Mouse (Mus musculus): Measurements from ENCODE around the gene Gm21988. TPM values are rescaled to one million over a fixed set of nuclear protein-coding genes. Genes with fewer than 3 reads are reported as not detected.

Gm21988 gene
- polyA plus RNA-seq, 1 experiment, result 4.8 TPM

DNA sequence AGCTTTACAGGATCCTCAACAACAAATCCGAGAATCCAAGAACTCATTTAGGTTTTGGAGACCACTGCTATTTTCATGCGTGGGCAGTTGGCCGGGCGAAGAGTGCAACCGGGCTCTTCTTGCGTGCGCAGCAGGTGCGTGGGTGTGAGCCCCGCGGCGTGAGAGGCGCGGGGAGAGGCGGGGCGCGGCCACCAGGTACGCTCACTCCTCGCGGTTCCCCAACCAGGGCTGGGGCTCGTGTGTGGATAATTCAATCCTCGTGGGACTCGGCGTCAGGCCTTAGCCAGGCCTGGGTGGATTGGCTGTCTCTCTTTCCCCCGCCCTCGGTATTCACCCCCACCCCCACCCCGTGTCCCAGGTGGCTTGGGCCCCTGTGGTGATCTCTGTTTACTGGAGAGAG lies 25.9 kb downstream of the Gm21988 start:
- TF ChIP-seq CTCF (IDR thresholded peaks at IDR 0.05; ENCODE audit: low read depth, low read length) (no peak), POLR2A (IDR thresholded peaks at IDR 0.05; ENCODE audit: borderline replicate concordance, low read depth, low read length) (no peak)
- Histone ChIP-seq H3K27ac (ENCODE audit: insufficient read depth, low read depth, low read length) (no peak overlapping the region), H3K4me1 (ENCODE audit: control insufficient read depth, insufficient read depth, low read length) (peaks cover 9% of the 10 kb centered on the region; the same call in 1 of the 2 replicates), H3K4me3 (ENCODE audit: insufficient read depth, low read length) (0 out of 2 replicates have a peak overlapping the region, but pooled peaks have one; percentile 18)

DNA sequence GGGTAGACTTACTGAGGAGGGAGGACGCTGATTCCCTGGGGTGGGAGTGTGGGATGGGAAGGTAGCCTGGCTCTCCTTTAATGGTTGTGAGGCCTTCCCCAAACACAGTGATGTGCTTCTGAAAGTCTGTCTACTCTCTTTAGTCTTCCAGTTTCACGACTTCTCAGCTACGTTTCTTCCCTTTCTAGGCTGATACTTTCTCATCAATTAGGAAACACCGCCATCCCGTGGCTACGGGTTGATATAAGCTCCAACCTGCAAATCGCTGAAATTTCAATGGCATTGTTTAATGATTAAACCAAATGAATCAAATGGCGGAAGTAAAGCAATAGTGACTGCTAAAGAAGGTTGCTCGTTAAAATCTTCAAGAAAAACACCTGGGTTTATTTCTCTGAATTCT lies 26.7 kb downstream of the Gm21988 start:
- Histone ChIP-seq H3K27ac (ENCODE audit: insufficient read depth, low read depth, low read length) (no peak overlapping the region), H3K4me3 (ENCODE audit: insufficient read depth, low read length) (no peak overlapping the region), H3K4me1 (ENCODE audit: control insufficient read depth, insufficient read depth, low read length) (peaks cover 5% of the 10 kb centered on the region; the same call in 1 of the 2 replicates)
- TF ChIP-seq POLR2A (IDR thresholded peaks at IDR 0.05; ENCODE audit: borderline replicate concordance, low read depth, low read length) (no peak), CTCF (IDR thresholded peaks at IDR 0.05; ENCODE audit: low read depth, low read length) (no peak)

DNA sequence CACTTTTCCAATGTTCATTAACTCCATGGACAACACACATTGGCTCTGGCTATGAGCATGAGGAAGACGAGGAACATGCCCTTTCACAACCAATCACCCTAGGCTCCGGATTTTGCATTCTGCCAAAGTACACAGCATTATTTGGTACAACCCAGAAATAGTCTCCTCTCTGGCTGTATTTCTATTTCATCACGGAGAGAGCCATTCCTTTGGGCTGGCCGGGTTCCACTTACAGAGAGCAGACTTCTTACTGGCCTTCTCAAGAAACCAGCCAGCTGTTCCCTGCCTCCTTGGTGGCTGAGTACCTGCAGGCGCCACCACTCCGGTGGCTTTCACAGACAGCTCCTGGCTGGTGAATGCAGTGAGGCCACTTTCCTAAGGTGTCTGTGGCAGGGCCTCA lies 27.2 kb downstream of the Gm21988 start, which contains the start of gene Slc16a11:
Gene Slc16a11 (plus strand): TSS at position 330 of the 400 bp plus-strand sequence.
- TF ChIP-seq CTCF (IDR thresholded peaks at IDR 0.05; ENCODE audit: low read depth, low read length) (no peak), POLR2A (IDR thresholded peaks at IDR 0.05; ENCODE audit: borderline replicate concordance, low read depth, low read length) (no peak)
- Histone ChIP-seq H3K4me3 (ENCODE audit: insufficient read depth, low read length) (no peak within 1 kb of the TSS), H3K27ac (ENCODE audit: insufficient read depth, low read depth, low read length) (no peak within 1 kb of the TSS), H3K4me1 (ENCODE audit: control insufficient read depth, insufficient read depth, low read length) (peaks cover 5% of the 10 kb centered on the region; the same call in 1 of the 2 replicates)

DNA sequence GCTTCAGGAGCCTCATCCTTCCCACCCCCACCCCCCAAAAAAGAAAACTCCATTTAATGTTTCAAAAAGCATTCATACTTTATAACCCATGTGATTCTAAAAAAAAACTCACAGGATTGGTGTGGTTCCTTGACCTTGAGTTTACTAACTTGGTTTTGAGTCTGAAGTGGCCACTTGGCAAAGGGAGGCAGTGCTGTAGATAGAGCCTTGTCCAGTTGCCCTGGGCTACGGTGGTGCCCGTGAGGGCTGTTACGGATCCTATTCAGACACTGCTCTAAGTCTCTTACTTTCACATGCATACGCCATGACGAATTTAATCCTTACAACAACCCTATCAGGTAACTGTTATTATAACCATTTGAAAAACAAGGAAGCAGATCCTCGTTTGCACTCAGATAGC lies 27.7 kb downstream of the Gm21988 start:
- Histone ChIP-seq H3K4me1 (ENCODE audit: control insufficient read depth, insufficient read depth, low read length) (peaks cover 9% of the 10 kb centered on the region; the same call in 1 of the 2 replicates), H3K27ac (ENCODE audit: insufficient read depth, low read depth, low read length) (no peak overlapping the region), H3K4me3 (ENCODE audit: insufficient read depth, low read length) (no peak overlapping the region)
- TF ChIP-seq CTCF (IDR thresholded peaks at IDR 0.05; ENCODE audit: low read depth, low read length), result no peak
- TF ChIP-seq POLR2A (IDR thresholded peaks at IDR 0.05; ENCODE audit: borderline replicate concordance, low read depth, low read length), result no peak

DNA sequence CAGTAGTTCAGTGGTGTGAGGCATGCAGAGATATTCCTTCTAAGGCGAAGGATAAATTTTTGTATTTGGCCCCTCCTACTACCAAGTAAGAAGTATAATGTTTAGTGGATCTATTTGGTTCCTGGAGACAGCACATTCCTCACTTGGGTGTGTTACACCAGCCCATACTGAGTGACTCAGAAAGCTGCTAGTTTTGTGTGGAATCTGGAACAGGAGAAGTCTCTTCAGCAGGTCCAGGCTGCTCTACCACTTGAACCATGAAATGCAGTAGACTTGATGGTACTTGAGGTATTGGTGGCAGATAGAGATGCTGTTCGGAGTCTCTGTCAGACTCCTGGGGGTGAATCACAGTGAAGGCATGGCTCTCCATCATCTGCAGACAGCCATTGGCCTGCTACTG lies 28.9 kb downstream of the Gm21988 start:
- TF ChIP-seq CTCF (IDR thresholded peaks at IDR 0.05; ENCODE audit: low read depth, low read length), result no peak
- no peak for TF ChIP-seq POLR2A (IDR thresholded peaks at IDR 0.05; ENCODE audit: borderline replicate concordance, low read depth, low read length)
- no peak overlapping the region for H3K27ac ChIP-seq (ENCODE audit: insufficient read depth, low read depth, low read length)
- peaks cover 13% of the 10 kb centered on the region; the same call in 1 of the 2 replicates for H3K4me1 ChIP-seq (ENCODE audit: control insufficient read depth, insufficient read depth, low read length)
- no peak overlapping the region for H3K4me3 ChIP-seq (ENCODE audit: insufficient read depth, low read length)

DNA sequence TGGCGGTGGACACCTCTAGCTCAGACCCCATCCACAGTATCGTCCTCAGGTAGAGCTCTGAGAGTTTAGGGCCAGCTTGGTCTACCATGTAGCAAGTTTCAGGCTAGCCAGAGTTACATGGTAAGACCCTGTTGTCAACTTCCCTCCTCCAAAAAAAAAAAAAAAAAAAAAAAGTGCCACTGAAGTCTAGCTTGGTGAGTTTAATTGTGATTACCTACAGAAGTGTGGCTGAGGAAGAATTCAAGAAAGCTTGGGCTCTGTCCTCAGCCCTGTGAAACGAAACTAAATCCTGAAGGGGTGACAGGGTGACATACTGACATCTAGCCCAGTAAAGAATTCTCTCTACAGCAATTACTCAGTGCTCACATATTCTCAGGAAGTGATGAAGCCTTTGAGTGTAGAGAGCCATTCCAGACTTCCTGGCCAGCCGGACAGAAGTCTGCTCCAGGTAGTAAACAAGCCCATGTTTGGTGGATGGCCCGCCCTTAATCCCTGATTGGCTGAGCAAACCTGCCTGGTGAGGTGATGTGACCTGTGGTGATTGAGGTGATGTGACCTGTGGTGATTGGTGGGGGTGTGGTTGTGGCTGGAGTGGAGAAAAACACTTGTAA lies 30.7 kb downstream of the Gm21988 start:
- peaks cover 13% of the 10 kb centered on the region; the same call in 1 of the 2 replicates for H3K4me1 ChIP-seq (ENCODE audit: control insufficient read depth, insufficient read depth, low read length)
- H3K27ac ChIP-seq (ENCODE audit: insufficient read depth, low read depth, low read length), result no peak overlapping the region
- TF ChIP-seq CTCF (IDR thresholded peaks at IDR 0.05; ENCODE audit: low read depth, low read length) (no peak), POLR2A (IDR thresholded peaks at IDR 0.05; ENCODE audit: borderline replicate concordance, low read depth, low read length) (no peak)
- H3K4me3 ChIP-seq (ENCODE audit: insufficient read depth, low read length), result no peak overlapping the region

DNA sequence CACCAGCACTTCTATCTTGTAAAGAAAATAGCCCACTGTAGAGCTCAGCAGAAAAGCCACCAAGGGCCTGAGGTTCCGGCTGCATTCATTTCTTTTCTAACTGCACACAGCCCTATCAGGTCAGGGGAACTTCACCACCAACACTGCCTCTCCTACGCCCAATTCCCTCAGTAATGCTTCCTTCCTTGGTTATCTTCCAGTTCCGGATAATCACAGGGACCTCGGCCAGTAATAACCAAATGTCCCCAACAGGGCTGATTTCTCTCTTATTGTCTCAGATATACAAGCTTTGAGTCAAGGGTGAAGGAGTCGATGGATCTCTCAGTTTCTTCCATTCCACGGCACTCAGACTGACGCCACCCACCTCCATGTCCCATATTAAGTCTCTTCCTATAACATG lies 32.3 kb downstream of the Gm21988 start:
- TF ChIP-seq POLR2A (IDR thresholded peaks at IDR 0.05; ENCODE audit: borderline replicate concordance, low read depth, low read length) (no peak), CTCF (IDR thresholded peaks at IDR 0.05; ENCODE audit: low read depth, low read length) (no peak)
- Histone ChIP-seq H3K27ac (ENCODE audit: insufficient read depth, low read depth, low read length) (no peak overlapping the region), H3K4me3 (ENCODE audit: insufficient read depth, low read length) (no peak overlapping the region), H3K4me1 (ENCODE audit: control insufficient read depth, insufficient read depth, low read length) (peaks cover 7% of the 10 kb centered on the region; the same call in 1 of the 2 replicates)

DNA sequence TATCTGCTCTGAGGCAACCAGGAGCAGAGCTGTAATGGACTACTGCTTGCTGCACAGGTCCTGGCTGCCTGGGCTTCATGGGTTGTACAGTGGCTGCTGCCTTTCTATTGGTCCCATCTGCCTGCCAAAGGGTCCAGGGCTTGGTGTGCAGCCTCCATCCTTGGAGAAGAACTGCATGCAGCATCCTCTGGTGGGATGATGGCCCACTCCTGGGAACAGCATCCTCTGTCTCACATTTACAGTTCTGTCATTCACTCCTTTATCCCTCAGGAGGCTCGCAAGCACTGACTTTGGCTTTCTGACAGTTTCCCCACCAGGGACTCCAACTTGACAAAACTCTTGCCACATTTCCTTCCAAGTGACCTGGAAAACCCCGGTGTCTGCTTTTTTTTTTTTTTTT lies 32.8 kb downstream of the Gm21988 start:
- Histone ChIP-seq H3K4me3 (ENCODE audit: insufficient read depth, low read length) (no peak overlapping the region), H3K4me1 (ENCODE audit: control insufficient read depth, insufficient read depth, low read length) (peaks cover 7% of the 10 kb centered on the region; the same call in 1 of the 2 replicates), H3K27ac (ENCODE audit: insufficient read depth, low read depth, low read length) (no peak overlapping the region)
- no peak for TF ChIP-seq POLR2A (IDR thresholded peaks at IDR 0.05; ENCODE audit: borderline replicate concordance, low read depth, low read length)
- no peak for TF ChIP-seq CTCF (IDR thresholded peaks at IDR 0.05; ENCODE audit: low read depth, low read length)

DNA sequence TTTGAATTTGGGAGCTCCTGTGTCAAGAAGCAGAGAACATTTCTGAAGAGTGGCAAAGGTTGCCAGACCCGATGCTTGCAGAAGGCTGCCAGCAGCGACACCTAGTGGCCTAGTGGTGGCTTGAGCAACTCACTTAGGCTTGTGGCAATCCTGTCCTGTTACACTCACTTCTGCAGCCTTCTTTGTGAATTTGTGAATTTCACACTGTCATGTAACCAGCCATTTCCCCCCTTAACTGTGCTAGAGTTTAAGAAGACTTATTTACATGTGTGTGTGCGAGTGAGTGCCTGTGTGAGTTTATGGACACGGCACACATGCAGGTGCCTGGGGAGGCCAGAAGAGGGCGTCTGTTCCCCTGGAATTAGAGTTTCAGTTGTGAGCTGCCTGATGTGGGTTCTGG lies 37.9 kb downstream of the Gm21988 start:
- H3K4me1 ChIP-seq (ENCODE audit: control insufficient read depth, insufficient read depth, low read length), result peaks cover 36% of the 10 kb centered on the region
- no peak overlapping the region for H3K4me3 ChIP-seq (ENCODE audit: insufficient read depth, low read length)
- H3K27ac ChIP-seq (ENCODE audit: insufficient read depth, low read depth, low read length), result no peak overlapping the region
- TF ChIP-seq CTCF (IDR thresholded peaks at IDR 0.05; ENCODE audit: low read depth, low read length) (peak; percentile 93), POLR2A (IDR thresholded peaks at IDR 0.05; ENCODE audit: borderline replicate concordance, low read depth, low read length) (no peak)

DNA sequence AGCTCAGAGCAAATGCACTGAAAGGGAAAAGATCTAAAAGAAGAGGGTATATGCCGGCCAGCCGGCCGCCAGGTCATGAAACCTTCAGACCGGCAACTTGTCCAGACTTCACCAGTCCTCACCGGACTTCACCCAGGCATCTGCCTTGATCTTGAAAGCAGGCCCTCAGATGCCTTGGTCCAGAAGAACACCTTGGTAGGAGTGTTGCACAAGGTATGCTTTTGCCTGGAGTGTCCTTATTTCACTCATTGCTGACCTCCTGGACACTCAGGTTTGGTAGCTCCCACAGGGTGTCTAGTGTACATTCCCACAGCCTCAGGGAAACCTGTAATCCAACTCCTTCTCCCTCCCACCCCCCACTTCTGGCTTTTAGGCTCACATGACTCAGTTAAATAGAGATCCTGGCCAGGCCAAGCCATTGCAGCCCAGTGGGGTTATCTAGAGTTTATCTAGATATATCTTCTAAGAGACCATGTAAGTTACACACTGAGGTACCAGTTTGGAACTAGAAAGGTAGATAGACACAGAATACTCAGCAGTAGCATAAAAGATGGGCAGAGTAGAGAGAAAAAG lies 39.5 kb downstream of the Gm21988 start:
- Histone ChIP-seq H3K27ac (ENCODE audit: insufficient read depth, low read depth, low read length) (no peak overlapping the region), H3K4me1 (ENCODE audit: control insufficient read depth, insufficient read depth, low read length) (peaks cover 44% of the 10 kb centered on the region), H3K4me3 (ENCODE audit: insufficient read depth, low read length) (no peak overlapping the region)
- TF ChIP-seq POLR2A (IDR thresholded peaks at IDR 0.05; ENCODE audit: borderline replicate concordance, low read depth, low read length) (no peak), CTCF (IDR thresholded peaks at IDR 0.05; ENCODE audit: low read depth, low read length) (no peak)

All from bone marrow macrophage, adult 2 months (primary cell).